Mouse (Mus musculus) CH12.LX (cell line): ENCODE measurements around the gene Tbc1d9b. TPM values are rescaled to one million over a fixed set of nuclear protein-coding genes. Genes with fewer than 3 reads are reported as not detected.
A peak's percentile ranks its signal among the peaks of the same experiment; 100 is the strongest.

Source experiments
- DNase-seq: peaks from one replicate; pipeline ENCODE4 v3.0.0-alpha.2; 2013; ENCODE audit errors: extremely low read depth
- H3K27ac ChIP-seq: 2 replicates; pipeline ENCODE4 v1.5.1; 2012; ENCODE audit warnings: low read depth, mild to moderate bottlenecking, control low read depth, moderate library complexity; ENCODE audit not compliant: insufficient read depth
- H3K27me3 ChIP-seq: replicated peaks from 2 replicates; pipeline ENCODE3; 2012; ENCODE audit warnings: inconsistent platforms
- H3K36me3 ChIP-seq, 2 experiments: replicated peaks in 1 of 2; 2 replicates each; pipeline versions ENCODE3 to v1.6.1; 2012; ENCODE audit warnings: inconsistent platforms in 1 of 2, low read length in 1 of 2, mild to moderate bottlenecking in 1 of 2, mixed read lengths in 1 of 2, moderate library complexity in 1 of 2; ENCODE audit not compliant: control insufficient read depth in 1 of 2, insufficient read depth in 1 of 2
- H3K4me1 ChIP-seq, 2 experiments: 2 replicates each; pipeline ENCODE4 v1.6.1; 2012; ENCODE audit warnings: inconsistent platforms in 1 of 2, moderate library complexity in 1 of 2; ENCODE audit not compliant: insufficient read depth in 2 of 2, control insufficient read depth in 1 of 2
- H3K4me2 ChIP-seq: 2 replicates; pipeline ENCODE4 v1.6.1; 2012; ENCODE audit warnings: low read depth, mild to moderate bottlenecking, control low read depth; ENCODE audit not compliant: poor library complexity, insufficient read depth, severe bottlenecking
- H3K4me3 ChIP-seq, 3 experiments: fragments of 150-350 bp in 1 of 3; sonication (generic) in 1 of 3; replicated peaks in 1 of 3; 2 replicates each; pipeline versions ENCODE3 to v1.5.1; 2011 to 2012; ENCODE audit warnings: low read depth in 2 of 3, low read length in 2 of 3, mild to moderate bottlenecking in 2 of 3, moderate library complexity in 2 of 3, control low read depth in 1 of 3, improper control_type of control experiment in 1 of 3, inconsistent platforms in 1 of 3, mixed read lengths in 1 of 3; ENCODE audit not compliant: poor library complexity in 1 of 3
- H3K79me2 ChIP-seq: replicated peaks from 2 replicates; pipeline ENCODE4 v1.6.1; 2012; ENCODE audit warnings: mild to moderate bottlenecking, moderate library complexity; ENCODE audit not compliant: control insufficient read depth, poor library complexity, insufficient read depth, severe bottlenecking; ENCODE audit errors: extremely low read depth
- H3K9ac ChIP-seq: 2 replicates; pipeline ENCODE4 v1.6.1; 2012; ENCODE audit warnings: low read depth, mild to moderate bottlenecking, control low read depth, moderate library complexity; ENCODE audit not compliant: insufficient read depth
- H3K9me3 ChIP-seq: replicated peaks from 2 replicates; pipeline ENCODE3; 2012; ENCODE audit warnings: low read length, inconsistent platforms, mixed read lengths
- BHLHE40 ChIP-seq: IDR thresholded peaks from 2 replicates; pipeline ENCODE4 v1.6.1; 2011; ENCODE audit warnings: mild to moderate bottlenecking, low read depth, low read length, improper control_type of control experiment
- CHD1 ChIP-seq: IDR thresholded peaks from 2 replicates; pipeline ENCODE4 v1.6.1; 2012; ENCODE audit warnings: low read depth, low read length, improper control_type of control experiment, inconsistent platforms
- CHD2 ChIP-seq: IDR thresholded peaks from 2 replicates; pipeline ENCODE4 v1.6.1; 2011; ENCODE audit warnings: low read length, improper control_type of control experiment
- CTCF ChIP-seq, 2 experiments: IDR thresholded peaks in 1 of 2; conservative IDR thresholded peaks in 1 of 2; 2 replicates each; pipeline ENCODE4 v1.5.1; 2011 to 2012; ENCODE audit warnings: low read depth in 2 of 2, low read length in 2 of 2, improper control_type of control experiment in 1 of 2, inconsistent platforms in 1 of 2, mild to moderate bottlenecking in 1 of 2, moderate library complexity in 1 of 2
- E2F4 ChIP-seq: IDR thresholded peaks from 2 replicates; pipeline ENCODE4 v1.6.1; 2011; ENCODE audit warnings: low read depth, low read length, improper control_type of control experiment; ENCODE audit not compliant: insufficient replicate concordance
- ELF1 ChIP-seq: IDR thresholded peaks from 2 replicates; pipeline ENCODE4 v1.6.1; 2014; ENCODE audit warnings: low read depth, mild to moderate bottlenecking, inconsistent platforms, low read length, improper control_type of control experiment
- EP300 ChIP-seq: IDR thresholded peaks from 2 replicates; pipeline ENCODE4 v1.6.1; 2011; ENCODE audit warnings: low read length, improper control_type of control experiment
- ETS1 ChIP-seq: conservative IDR thresholded peaks from 2 replicates; pipeline ENCODE4 v1.6.1; 2012; ENCODE audit warnings: low read depth, mild to moderate bottlenecking, inconsistent platforms, low read length, improper control_type of control experiment, moderate library complexity
- GABPA ChIP-seq: IDR thresholded peaks from 2 replicates; pipeline ENCODE4 v1.6.1; 2012; ENCODE audit warnings: low read depth, low read length, improper control_type of control experiment, inconsistent platforms; ENCODE audit not compliant: insufficient replicate concordance
- HCFC1 ChIP-seq: IDR thresholded peaks from 2 replicates; pipeline ENCODE4 v1.6.1; 2012; ENCODE audit warnings: low read depth, mild to moderate bottlenecking, inconsistent platforms, low read length, improper control_type of control experiment
- IRF4 ChIP-seq: IDR thresholded peaks from 2 replicates; pipeline ENCODE4 v1.6.1; 2014; ENCODE audit warnings: low read depth, mild to moderate bottlenecking, inconsistent platforms, low read length, improper control_type of control experiment
- JUN ChIP-seq: IDR thresholded peaks from 2 replicates; pipeline ENCODE4 v1.6.1; 2011; ENCODE audit warnings: low read depth, mild to moderate bottlenecking, low read length, improper control_type of control experiment, moderate library complexity; ENCODE audit not compliant: insufficient read depth
- JUND ChIP-seq: conservative IDR thresholded peaks from 2 replicates; pipeline ENCODE4 v1.6.1; 2011; ENCODE audit warnings: low read depth, low read length, improper control_type of control experiment
- MAFK ChIP-seq: IDR thresholded peaks from 2 replicates; pipeline ENCODE4 v1.6.1; 2011; ENCODE audit warnings: low read length, improper control_type of control experiment; ENCODE audit not compliant: insufficient replicate concordance
- MAX ChIP-seq: IDR thresholded peaks from 2 replicates; pipeline ENCODE4 v1.6.1; 2011; ENCODE audit warnings: low read length, improper control_type of control experiment
- MAZ ChIP-seq: IDR thresholded peaks from 2 replicates; pipeline ENCODE4 v1.6.1; 2012; ENCODE audit warnings: low read depth, mild to moderate bottlenecking, inconsistent platforms, low read length, improper control_type of control experiment, moderate library complexity
- MEF2A ChIP-seq: IDR thresholded peaks from 2 replicates; pipeline ENCODE4 v1.6.1; 2014; ENCODE audit warnings: low read depth, mild to moderate bottlenecking, inconsistent platforms, low read length, improper control_type of control experiment, borderline replicate concordance
- MXI1 ChIP-seq: IDR thresholded peaks from 2 replicates; pipeline ENCODE4 v1.6.1; 2011; ENCODE audit warnings: mild to moderate bottlenecking, low read depth, low read length, improper control_type of control experiment
- MYC ChIP-seq: IDR thresholded peaks from 2 replicates; pipeline ENCODE4 v1.6.1; 2011; ENCODE audit warnings: low read depth, mild to moderate bottlenecking, improper control_type of control experiment, low read length
- NRF1 ChIP-seq: IDR thresholded peaks from 2 replicates; pipeline ENCODE4 v1.6.1; 2014; ENCODE audit warnings: low read depth, mild to moderate bottlenecking, inconsistent platforms, low read length, improper control_type of control experiment, moderate library complexity
- PAX5 ChIP-seq: IDR thresholded peaks from 2 replicates; pipeline ENCODE4 v1.6.1; 2012; ENCODE audit warnings: low read length, inconsistent platforms, mixed read lengths
- POLR2A ChIP-seq: IDR thresholded peaks from 2 replicates; pipeline ENCODE4 v1.6.1; 2011; ENCODE audit warnings: low read depth, mild to moderate bottlenecking, improper control_type of control experiment, low read length
- POLR2AphosphoS2 ChIP-seq: IDR thresholded peaks from 2 replicates; pipeline ENCODE4 v1.6.1; 2011; ENCODE audit warnings: low read depth, low read length, improper control_type of control experiment
- RAD21 ChIP-seq: IDR thresholded peaks from 2 replicates; pipeline ENCODE4 v1.6.1; 2011; ENCODE audit warnings: low read depth, mild to moderate bottlenecking, low read length, improper control_type of control experiment, moderate library complexity
- RCOR1 ChIP-seq: conservative IDR thresholded peaks from 2 replicates; pipeline ENCODE4 v1.6.1; 2012; ENCODE audit warnings: low read depth, mild to moderate bottlenecking, inconsistent platforms, low read length, improper control_type of control experiment
- SIN3A ChIP-seq: IDR thresholded peaks from 2 replicates; pipeline ENCODE4 v1.6.1; 2012; ENCODE audit warnings: low read length, improper control_type of control experiment, inconsistent platforms
- SMC3 ChIP-seq: IDR thresholded peaks from 2 replicates; pipeline ENCODE4 v1.6.1; 2011; ENCODE audit warnings: low read depth, low read length, improper control_type of control experiment
- TBP ChIP-seq: conservative IDR thresholded peaks from 2 replicates; pipeline ENCODE4 v1.6.1; 2011; ENCODE audit warnings: low read depth, low read length, improper control_type of control experiment
- UBTF ChIP-seq: IDR thresholded peaks from 2 replicates; pipeline ENCODE4 v1.6.1; 2012; ENCODE audit warnings: low read depth, mild to moderate bottlenecking, inconsistent platforms, low read length, improper control_type of control experiment, moderate library complexity
- USF1 ChIP-seq: IDR thresholded peaks from 2 replicates; pipeline ENCODE4 v1.6.1; 2014; ENCODE audit warnings: low read depth, mild to moderate bottlenecking, inconsistent platforms, low read length, improper control_type of control experiment
- USF2 ChIP-seq: conservative IDR thresholded peaks from 2 replicates; pipeline ENCODE4 v1.6.1; 2011; ENCODE audit warnings: low read depth, low read length, improper control_type of control experiment
- ZC3H11A ChIP-seq: IDR thresholded peaks from 2 replicates; pipeline ENCODE4 v1.6.1; 2012; ENCODE audit warnings: low read depth, mild to moderate bottlenecking, inconsistent platforms, low read length, improper control_type of control experiment
- ZKSCAN1 ChIP-seq: IDR thresholded peaks from 2 replicates; pipeline ENCODE4 v1.6.1; 2012; ENCODE audit warnings: low read depth, inconsistent platforms, low read length, improper control_type of control experiment, borderline replicate concordance
- ZMIZ1 ChIP-seq: IDR thresholded peaks from 2 replicates; pipeline ENCODE4 v1.6.1; 2012; ENCODE audit warnings: low read depth, mild to moderate bottlenecking, inconsistent platforms, low read length, improper control_type of control experiment
- dilution Hi-C: fragments of 300-500 bp; cut with MboI; formaldehyde crosslinking; loops from 2 replicates; pipeline ENCODE4 v1.14.3; 2020; ENCODE audit warnings: low sequenced_read_pairs; ENCODE audit not compliant: extremely low pct_unique_long_range_greater_than_20kb, extremely low pct_ligation_motif_present
- in situ Hi-C: fragments of 300-500 bp; cut with MboI; formaldehyde crosslinking; loops from 3 replicates; pipeline ENCODE4 v1.14.3; 2019; ENCODE audit warnings: low sequenced_read_pairs, low pct_ligation_motif_present, low pct_unique_long_range_greater_than_20kb, mixed read lengths
- polyA plus RNA-seq: library from polyadenylated mRNA; unstranded; fragments of >175 nt; gene quantifications from 2 replicates; pipeline ENCODE4 v1.2.1, GENCODE M21; 2012; ENCODE audit warnings: low read depth; ENCODE audit not compliant: insufficient read length
- total RNA-seq, 2 experiments: library from RNA; depleted of rRNA; stranded (reverse); fragments of 300-350 nt in 1 of 2; fragments of >200 nt in 1 of 2; gene quantifications; 2 replicates each; pipeline ENCODE4 v1.2.3; 2012 to 2014

The Tbc1d9b gene
- total and polyA plus RNA-seq, 3 experiments: 14.1 to 28.6 (median 27.9) TPM

- no peak for TF ChIP-seq JUN
- TF ChIP-seq CHD1: no peak
- TF ChIP-seq, all 38 proteins: peak for 10
Observed at GRCm38 (mm10) chr11:50161578-50162304, 30.5 kb downstream of the Tbc1d9b start (continued).

DNA sequence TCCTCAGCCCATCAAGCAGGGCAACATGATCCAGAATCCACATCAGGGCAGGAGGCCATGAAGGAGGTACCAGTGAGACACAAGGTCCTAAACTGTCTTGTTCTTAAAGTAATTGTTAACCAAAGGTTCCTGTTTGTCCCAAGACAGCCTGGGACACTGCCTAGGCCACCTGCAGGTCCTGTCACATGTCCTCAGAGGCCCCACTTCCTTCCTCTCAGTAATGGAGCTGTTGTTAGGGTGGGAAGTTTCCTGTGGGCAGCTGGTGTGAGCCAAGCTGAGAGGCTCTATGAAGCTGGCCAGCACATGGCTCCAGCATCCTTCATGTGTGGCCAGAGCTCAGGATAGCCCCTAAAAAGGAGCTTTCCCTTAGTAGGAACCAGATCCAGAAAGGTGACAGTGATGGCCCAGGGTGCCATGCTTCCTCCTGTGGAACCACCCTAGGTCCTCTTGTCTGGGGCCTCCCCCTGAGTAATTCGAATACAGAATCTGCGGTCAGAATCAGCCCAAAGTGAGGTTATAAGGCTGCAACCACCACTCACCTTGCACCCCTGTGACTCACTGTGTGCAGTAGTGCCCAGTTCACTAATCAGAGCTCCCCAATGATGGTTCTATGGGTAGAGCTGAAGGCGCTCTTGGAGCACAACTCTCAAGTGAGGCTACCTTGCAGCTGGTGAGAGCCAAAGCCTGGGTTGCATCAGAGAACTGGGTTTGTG lies 31.3 kb downstream of the Tbc1d9b start:
- in situ Hi-C loops (loop anchor here (5.0 kb wide), 1 partner anchor 65 kb away; no protein-coding TSS in a partner anchor), dilution Hi-C loops (no loop called here)
- Histone ChIP-seq H3K36me3 (peaks cover 26 to 77% of the 10 kb centered on the region in 2 experiments), H3K27me3 (no peaks in the 10 kb centered on the region), H3K4me2 (0 out of 2 replicates have a peak overlapping the region, but pooled peaks have one; percentile 1), H3K4me3 (peak overlapping the region in 2 of 3 experiments; percentile 2 to 11), H3K4me1 (peaks cover 15 to 42% of the 10 kb centered on the region in 2 experiments), H3K9me3 (no peaks in the 10 kb centered on the region), H3K9ac (no peak overlapping the region), H3K79me2 (no peaks in the 10 kb centered on the region), H3K27ac (peak overlapping the region; percentile 70)
- peak; percentile 91 for DNase-seq
- TF ChIP-seq TBP: no peak
- peak; percentile 17; the same call in 1 of the 2 replicates for TF ChIP-seq JUND
- TF ChIP-seq CTCF (conservative IDR thresholded peaks at IDR 0.05 in 1 of 2, IDR thresholded peaks at IDR 0.05 in 1 of 2; ENCODE audit: low read depth in 2 of 2, low read length in 2 of 2): no peak
- peak; percentile 32; the same call in 1 of the 2 replicates for TF ChIP-seq MXI1
- TF ChIP-seq SIN3A: peak; percentile 43; the same call in 1 of the 2 replicates
- TF ChIP-seq UBTF: no peak
- TF ChIP-seq POLR2A: no peak
- TF ChIP-seq MAZ: no peak
- TF ChIP-seq CHD1: no peak
- no peak for TF ChIP-seq GABPA
- peak; percentile 66 for TF ChIP-seq USF1
- peak; percentile 48 for TF ChIP-seq IRF4
- TF ChIP-seq ETS1: peak; percentile 48
- TF ChIP-seq ZMIZ1: no peak
- TF ChIP-seq PAX5: no peak
- 0 out of 2 replicates have a peak, but pooled peaks have one; percentile 13 for TF ChIP-seq CHD2
- peak; percentile 82 for TF ChIP-seq BHLHE40
- TF ChIP-seq RCOR1: no peak
- TF ChIP-seq ZC3H11A: no peak
- TF ChIP-seq MYC: peak; percentile 50; the same call in 1 of the 2 replicates
- 0 out of 2 replicates have a peak, but pooled peaks have one; percentile 9 for TF ChIP-seq MEF2A
- no peak for TF ChIP-seq E2F4
- no peak for TF ChIP-seq MAFK
- no peak; the same call in 1 of the 2 replicates for TF ChIP-seq USF2
- no peak for TF ChIP-seq JUN
- peak; percentile 69; the same call in 1 of the 2 replicates for TF ChIP-seq MAX
- TF ChIP-seq NRF1: no peak
- peak; percentile 75 for TF ChIP-seq EP300
- TF ChIP-seq SMC3: no peak; the same call in 1 of the 2 replicates
- TF ChIP-seq ELF1: peak; percentile 37
- TF ChIP-seq HCFC1: no peak; the same call in 1 of the 2 replicates
- no peak for TF ChIP-seq POLR2AphosphoS2
- TF ChIP-seq ZKSCAN1: no peak
- TF ChIP-seq RAD21: no peak
